Mouse (Mus musculus): ENCODE data around the gene Gnb1. TPM values are rescaled to one million over a fixed set of nuclear protein-coding genes. Genes with fewer than 3 reads are reported as not detected.

Gene Gnb1
- total and polyA plus RNA-seq, 2 experiments from 2014 or later, result 405 to 1,405 TPM

DNA sequence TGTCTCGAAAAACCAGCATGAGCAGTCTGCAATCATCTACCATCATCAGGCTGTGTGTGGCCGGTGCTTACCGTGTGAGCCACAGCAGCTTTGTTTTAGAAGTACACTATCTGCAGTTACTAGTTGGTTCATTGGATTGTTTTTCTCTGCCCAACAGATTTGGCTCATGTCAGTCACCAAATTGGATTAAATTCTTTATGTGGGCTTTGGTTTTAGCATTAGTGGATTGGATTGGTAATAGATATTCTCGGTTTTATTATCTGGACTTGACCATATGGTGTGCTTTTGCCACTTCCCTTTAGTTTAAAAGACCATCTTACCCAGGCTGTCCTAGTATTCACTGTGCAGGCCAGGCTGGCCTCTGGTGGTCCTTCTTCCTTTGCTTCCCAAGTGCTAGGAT lies 3.7 kb downstream of the Gnb1 start:
- H3K4me1 ChIP-seq (ENCODE audit: insufficient read depth, low read length), result peaks cover 12% of the 10 kb centered on the region
- H3K9ac ChIP-seq (replicated peaks; ENCODE audit: low read length, poor library complexity, severe bottlenecking), result no peak overlapping the region
- H3K4me2 ChIP-seq (ENCODE audit: low read depth, low read length, poor library complexity, severe bottlenecking), result peak overlapping the region; percentile 72; the same call in 1 of the 2 replicates
- H3K36me3 ChIP-seq (ENCODE audit: insufficient read depth, low read length), result no peaks in the 10 kb centered on the region
- 60% methylated on average over 4 of the region's 4 CpGs for WGBS
- H3K27ac ChIP-seq (ENCODE audit: low read depth, low read length), result no peak overlapping the region
- TF ChIP-seq CTCF (IDR thresholded peaks at IDR 0.05), result no peak
- DNase-seq (ENCODE audit: low spot score), result no peak
- no peaks in the 10 kb centered on the region for H3K9me3 ChIP-seq (ENCODE audit: low read length)
- no peak for ATAC-seq (ENCODE audit: low FRiP score)
- no peak overlapping the region for H3K4me3 ChIP-seq (ENCODE audit: low read depth, low read length)
- no peaks in the 10 kb centered on the region for H3K27me3 ChIP-seq (ENCODE audit: insufficient read depth, low read length)

DNA sequence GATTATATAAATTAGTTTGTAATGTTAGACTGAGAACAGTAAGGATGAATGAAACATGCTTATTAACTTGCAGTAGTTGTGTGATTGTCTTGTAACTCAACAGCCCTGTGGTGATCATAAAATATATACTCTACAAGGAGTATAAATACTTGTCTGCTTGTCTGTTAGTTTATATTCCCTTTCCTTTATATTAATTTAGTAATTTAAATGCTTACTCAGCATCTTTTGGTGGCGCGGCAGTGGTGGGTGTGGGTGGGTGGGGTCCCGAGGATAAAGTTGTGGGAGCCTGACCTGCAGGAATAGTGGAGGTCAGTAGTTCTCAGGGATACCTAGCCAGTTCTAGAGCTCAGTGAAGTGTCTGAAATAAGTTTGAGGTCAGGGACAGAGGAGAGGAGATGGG lies 6.8 kb downstream of the Gnb1 start:
- Histone ChIP-seq H3K36me3 (ENCODE audit: insufficient read depth, low read length) (no peaks in the 10 kb centered on the region), H3K4me3 (ENCODE audit: low read depth, low read length) (no peak overlapping the region), H3K27me3 (ENCODE audit: insufficient read depth, low read length) (no peaks in the 10 kb centered on the region), H3K4me1 (ENCODE audit: insufficient read depth, low read length) (peaks cover 8% of the 10 kb centered on the region), H3K27ac (ENCODE audit: low read depth, low read length) (no peak overlapping the region), H3K9me3 (ENCODE audit: low read length) (no peaks in the 10 kb centered on the region), H3K9ac (replicated peaks; ENCODE audit: low read length, poor library complexity, severe bottlenecking) (no peak overlapping the region), H3K4me2 (ENCODE audit: low read depth, low read length, poor library complexity, severe bottlenecking) (no peak overlapping the region)
- ATAC-seq (ENCODE audit: low FRiP score), result no peak
- WGBS, result 85% methylated on average over 3 of the region's 3 CpGs
- TF ChIP-seq CTCF (IDR thresholded peaks at IDR 0.05), result no peak
- DNase-seq (ENCODE audit: low spot score), result no peak

DNA sequence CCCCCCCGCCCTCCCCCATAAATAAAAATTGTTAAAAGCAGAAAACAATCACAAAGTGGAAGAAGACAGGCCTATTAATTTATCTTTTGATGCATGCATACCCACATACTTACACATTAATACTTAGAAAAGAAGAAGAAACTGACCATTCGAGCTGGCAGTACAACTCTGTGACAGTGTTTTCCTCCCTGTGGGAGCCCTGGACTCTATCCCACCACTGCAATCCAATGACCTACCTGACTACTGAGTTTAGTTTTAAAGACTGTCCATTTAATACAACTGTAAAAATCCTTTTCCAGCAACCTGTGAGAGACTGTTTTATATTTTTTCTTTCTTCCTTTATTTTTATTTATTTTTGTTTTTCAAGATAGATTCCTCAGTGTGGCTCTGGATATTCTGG lies 10.0 kb downstream of the Gnb1 start:
- ATAC-seq (ENCODE audit: low FRiP score) (no peak), DNase-seq (ENCODE audit: low spot score) (no peak)
- Histone ChIP-seq H3K4me1 (ENCODE audit: insufficient read depth, low read length) (no peaks in the 10 kb centered on the region), H3K9ac (replicated peaks; ENCODE audit: low read length, poor library complexity, severe bottlenecking) (no peak overlapping the region), H3K4me2 (ENCODE audit: low read depth, low read length, poor library complexity, severe bottlenecking) (no peak overlapping the region), H3K27ac (ENCODE audit: low read depth, low read length) (no peak overlapping the region), H3K4me3 (ENCODE audit: low read depth, low read length) (no peak overlapping the region), H3K36me3 (ENCODE audit: insufficient read depth, low read length) (no peaks in the 10 kb centered on the region), H3K9me3 (ENCODE audit: low read length) (no peaks in the 10 kb centered on the region), H3K27me3 (ENCODE audit: insufficient read depth, low read length) (no peaks in the 10 kb centered on the region)
- TF ChIP-seq CTCF (IDR thresholded peaks at IDR 0.05), result no peak
- WGBS, result 64% methylated on average over 2 of the region's 2 CpGs

DNA sequence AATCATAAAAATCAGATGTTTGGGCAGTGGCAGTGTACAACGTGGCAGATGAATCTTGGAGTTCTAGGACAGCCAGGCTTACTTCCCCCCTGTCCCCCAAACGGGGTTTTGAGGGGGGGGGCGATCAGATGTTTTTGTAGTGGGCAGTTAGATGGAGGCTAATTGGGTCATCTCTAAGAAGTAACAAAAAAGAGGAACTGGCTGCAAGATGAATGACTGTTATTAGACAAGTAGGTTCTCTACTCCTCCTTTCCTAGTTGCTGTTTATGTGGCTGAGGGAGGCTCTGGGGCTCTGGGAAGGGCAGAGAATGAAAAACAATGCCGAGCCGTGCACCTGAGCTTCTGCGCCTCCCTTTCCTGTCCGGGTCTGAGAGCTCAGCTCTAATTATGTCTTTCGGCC lies 13.9 kb downstream of the Gnb1 start:
- H3K27me3 ChIP-seq (ENCODE audit: insufficient read depth, low read length), result no peaks in the 10 kb centered on the region
- H3K9me3 ChIP-seq (ENCODE audit: low read length), result no peaks in the 10 kb centered on the region
- no peak overlapping the region for H3K9ac ChIP-seq (replicated peaks; ENCODE audit: low read length, poor library complexity, severe bottlenecking)
- no peak for TF ChIP-seq CTCF (IDR thresholded peaks at IDR 0.05)
- no peak for DNase-seq (ENCODE audit: low spot score)
- no peak overlapping the region for H3K27ac ChIP-seq (ENCODE audit: low read depth, low read length)
- 76% methylated on average over 8 of the region's 8 CpGs for WGBS
- no peak overlapping the region for H3K4me3 ChIP-seq (ENCODE audit: low read depth, low read length)
- no peaks in the 10 kb centered on the region for H3K4me1 ChIP-seq (ENCODE audit: insufficient read depth, low read length)
- H3K4me2 ChIP-seq (ENCODE audit: low read depth, low read length, poor library complexity, severe bottlenecking), result no peak overlapping the region
- no peaks in the 10 kb centered on the region for H3K36me3 ChIP-seq (ENCODE audit: insufficient read depth, low read length)
- no peak for ATAC-seq (ENCODE audit: low FRiP score)

DNA sequence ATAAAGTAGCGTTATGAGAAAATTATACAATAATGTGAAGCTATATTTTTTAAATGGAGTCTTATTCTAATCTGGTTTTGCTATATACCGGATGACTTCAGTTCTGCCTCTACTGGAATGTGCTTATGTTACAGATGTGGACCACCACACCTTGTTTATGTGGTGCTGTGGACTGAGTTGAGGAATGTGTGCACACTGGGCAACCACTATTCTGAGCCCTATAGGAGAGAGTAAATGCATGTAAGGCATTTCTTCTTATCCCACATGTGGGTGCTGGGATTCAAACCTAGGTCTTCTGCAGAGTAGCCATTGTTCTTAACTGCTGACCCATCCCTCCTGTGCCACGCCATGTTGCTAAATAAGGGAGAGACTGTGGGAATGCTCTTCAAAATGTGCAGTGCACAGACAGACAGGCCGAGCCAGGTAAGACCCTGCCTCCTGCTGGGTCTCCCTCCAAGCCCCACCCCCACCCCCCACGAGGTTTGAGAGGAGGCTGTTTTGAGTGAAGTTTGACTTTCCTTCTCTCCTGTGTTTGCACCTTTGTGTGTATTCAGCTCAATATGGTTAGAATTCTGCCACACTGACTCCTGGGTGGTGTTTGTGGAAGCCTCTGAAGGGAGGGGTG lies 14.6 kb downstream of the Gnb1 start:
- Histone ChIP-seq H3K36me3 (ENCODE audit: insufficient read depth, low read length) (no peaks in the 10 kb centered on the region), H3K4me2 (ENCODE audit: low read depth, low read length, poor library complexity, severe bottlenecking) (no peak overlapping the region), H3K27ac (ENCODE audit: low read depth, low read length) (no peak overlapping the region), H3K4me3 (ENCODE audit: low read depth, low read length) (no peak overlapping the region), H3K4me1 (ENCODE audit: insufficient read depth, low read length) (no peaks in the 10 kb centered on the region), H3K27me3 (ENCODE audit: insufficient read depth, low read length) (no peaks in the 10 kb centered on the region), H3K9me3 (ENCODE audit: low read length) (no peaks in the 10 kb centered on the region), H3K9ac (replicated peaks; ENCODE audit: low read length, poor library complexity, severe bottlenecking) (no peak overlapping the region)
- DNase-seq (ENCODE audit: low spot score), result no peak
- no peak for ATAC-seq (ENCODE audit: low FRiP score)
- WGBS, result 82% methylated on average over 5 of the region's 5 CpGs
- TF ChIP-seq CTCF (IDR thresholded peaks at IDR 0.05), result no peak

DNA sequence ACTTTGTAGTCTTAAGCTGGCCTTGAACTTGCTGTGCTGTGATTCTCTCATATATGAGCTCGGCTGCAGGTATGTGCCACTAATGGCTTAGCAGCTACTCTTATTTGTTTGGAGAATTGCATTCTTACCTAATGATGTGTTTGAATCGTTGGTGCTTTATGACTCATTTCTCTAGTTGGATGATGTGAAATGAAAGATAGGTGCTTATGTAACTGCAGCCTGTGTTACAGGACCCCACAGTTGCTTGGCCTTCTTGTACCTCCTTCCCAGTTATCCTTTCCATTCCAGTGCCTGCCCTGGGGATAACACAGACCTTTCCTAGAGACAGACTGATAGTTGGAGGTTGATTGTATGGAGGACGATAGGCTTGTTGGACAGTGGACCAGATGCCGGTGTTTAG lies 17.5 kb downstream of the Gnb1 start:
- no peaks in the 10 kb centered on the region for H3K36me3 ChIP-seq (ENCODE audit: insufficient read depth, low read length)
- WGBS, result 90% methylated on average over 4 of the region's 4 CpGs
- no peak overlapping the region for H3K9ac ChIP-seq (replicated peaks; ENCODE audit: low read length, poor library complexity, severe bottlenecking)
- ATAC-seq (ENCODE audit: low FRiP score) (no peak), DNase-seq (ENCODE audit: low spot score) (no peak)
- 0 out of 2 replicates have a peak, but pooled peaks cover 4% of the 10 kb centered on the region for H3K4me1 ChIP-seq (ENCODE audit: insufficient read depth, low read length)
- no peak overlapping the region for H3K4me2 ChIP-seq (ENCODE audit: low read depth, low read length, poor library complexity, severe bottlenecking)
- no peak overlapping the region for H3K4me3 ChIP-seq (ENCODE audit: low read depth, low read length)
- no peak for TF ChIP-seq CTCF (IDR thresholded peaks at IDR 0.05)
- H3K9me3 ChIP-seq (ENCODE audit: low read length), result no peaks in the 10 kb centered on the region
- H3K27me3 ChIP-seq (ENCODE audit: insufficient read depth, low read length), result no peaks in the 10 kb centered on the region
- H3K27ac ChIP-seq (ENCODE audit: low read depth, low read length), result no peak overlapping the region
